Mouse (Mus musculus): ENCODE measurements around the gene Chd1l.
A peak's percentile ranks its signal among the peaks of the same experiment; 100 is the strongest.

Gene Chd1l

DNA sequence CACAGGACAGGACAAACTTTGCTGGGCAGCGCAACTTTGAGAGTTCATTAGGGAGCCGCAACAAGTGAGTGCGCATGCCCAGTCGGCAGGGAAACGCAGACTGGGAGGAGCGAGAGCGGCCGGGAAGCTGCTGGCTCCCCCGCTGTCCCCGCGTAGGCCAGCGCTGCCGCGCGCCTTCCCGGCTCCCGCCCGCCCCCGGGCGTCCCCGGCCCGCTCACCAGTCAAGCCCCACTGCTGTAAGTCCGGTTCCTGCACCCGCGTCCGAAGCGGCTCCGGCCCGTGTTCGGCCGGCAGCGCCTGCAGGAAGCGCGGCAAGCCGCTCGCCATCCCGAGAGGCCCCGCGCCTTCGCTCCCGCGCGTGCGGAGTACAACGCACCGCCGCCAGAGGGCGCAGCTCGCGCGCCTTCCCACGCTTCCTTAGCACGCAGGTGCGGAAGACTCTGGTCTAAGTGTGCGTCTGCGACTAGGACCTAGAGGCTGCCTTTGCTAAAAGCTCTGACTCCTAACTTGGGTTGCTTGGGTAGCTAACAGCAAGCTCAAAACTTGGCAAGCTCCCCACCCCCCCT lies at the start of gene Chd1l:
Gene Chd1l (minus strand): TSS at position 359 of the 566 bp plus-strand sequence.
- peak; percentile 95 for DNase-seq (ENCODE audit: low read depth, low spot score)

DNA sequence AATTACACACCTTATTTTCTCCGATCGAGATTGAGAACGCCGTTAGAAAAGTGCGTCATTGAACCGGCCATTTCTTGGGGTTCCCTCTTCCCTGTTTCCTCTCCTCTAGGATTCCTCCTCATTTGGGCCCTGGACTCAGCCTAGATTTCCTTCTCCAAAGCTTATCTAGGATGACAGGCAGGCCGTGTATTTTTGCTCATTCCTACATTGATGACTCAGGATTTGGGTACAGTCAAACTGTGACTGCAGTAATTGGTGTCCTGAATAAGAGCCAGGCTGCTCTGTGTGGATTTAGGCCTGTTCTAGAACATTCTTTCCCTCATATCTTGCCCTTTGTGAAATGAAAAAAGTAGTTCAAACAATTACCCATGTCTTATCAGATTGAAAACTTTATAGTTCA lies 49.7 kb upstream of the Chd1l start:
- no peak for DNase-seq (ENCODE audit: low read depth, low spot score)

DNA sequence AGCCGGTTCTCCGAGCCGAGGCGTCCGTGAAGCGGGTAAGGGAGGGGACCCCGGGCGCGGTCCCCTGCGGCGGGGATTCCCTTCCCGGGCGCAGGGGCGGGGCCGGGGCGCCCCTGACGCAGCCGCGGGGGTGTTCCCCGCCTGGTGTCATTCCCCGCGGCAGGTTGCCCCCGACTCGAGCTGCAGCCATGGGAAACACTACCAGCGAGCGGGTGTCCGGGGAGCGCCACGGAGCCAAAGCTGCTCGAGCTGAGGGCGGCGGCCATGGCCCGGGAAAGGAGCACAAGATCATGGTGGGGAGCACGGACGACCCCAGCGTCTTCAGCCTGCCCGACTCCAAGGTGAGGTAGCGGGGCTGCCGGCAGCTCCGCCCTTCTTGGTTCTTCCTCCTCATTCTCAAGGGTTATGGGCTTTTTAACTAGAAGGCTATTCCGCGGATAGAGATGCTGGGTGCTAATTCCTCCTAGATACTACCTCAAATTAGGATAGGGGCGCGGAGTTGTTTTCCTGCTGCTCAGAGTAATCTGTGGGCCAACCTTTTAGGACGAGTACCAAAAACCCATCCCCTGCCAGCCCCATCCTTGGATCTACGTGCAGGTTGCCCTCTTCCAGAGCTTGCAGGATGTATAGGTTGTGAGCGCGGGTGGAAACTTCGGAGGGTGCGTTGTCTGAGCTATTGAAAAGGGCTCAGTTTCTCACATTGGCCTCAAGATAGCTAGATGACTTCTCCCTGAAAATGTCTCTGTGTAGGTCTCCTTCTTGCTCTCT lies 48.6 kb upstream of the Chd1l start:
- no peak for DNase-seq (ENCODE audit: low read depth, low spot score)

DNA sequence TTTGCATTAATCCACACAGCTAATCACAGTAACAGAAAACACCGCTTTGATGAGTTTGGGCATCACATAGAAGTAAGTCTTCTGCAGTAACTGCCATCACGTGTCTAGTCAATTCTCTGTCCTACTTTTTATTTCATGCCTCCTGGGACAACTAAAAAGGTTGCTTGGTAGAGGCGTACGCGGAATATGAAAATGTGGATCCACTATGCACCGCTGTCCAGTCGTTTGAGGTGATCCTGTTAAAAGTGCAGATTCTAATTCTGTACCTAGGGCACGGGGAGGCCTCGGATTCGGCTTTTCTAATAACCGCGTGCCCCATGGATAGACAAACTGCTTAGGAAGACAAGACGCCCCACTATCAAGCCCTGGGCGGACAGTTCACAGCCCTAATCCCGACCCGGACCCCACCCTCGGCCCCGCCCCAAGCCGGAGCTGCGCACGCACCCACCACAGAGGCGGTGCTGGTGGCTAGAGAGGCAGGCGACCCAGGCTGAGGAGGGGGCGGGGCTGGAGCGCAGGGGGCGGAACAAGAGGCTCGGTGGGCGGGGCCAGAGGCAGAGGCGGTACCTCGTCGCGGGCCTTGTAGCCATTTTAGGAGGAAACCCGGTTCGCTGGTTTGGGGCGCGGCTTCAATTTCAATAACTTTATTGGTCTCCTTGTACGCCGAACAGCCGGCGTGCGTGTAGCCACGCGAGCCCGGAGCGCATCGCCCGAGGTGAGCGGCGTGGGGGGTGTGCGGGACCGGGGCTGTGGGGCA lies 47.8 kb upstream of the Chd1l start, which contains the start of gene Prkab2:
Gene Prkab2 (plus strand): TSS at position 539 of the 757 bp plus-strand sequence.
- peak; percentile 98 for DNase-seq (ENCODE audit: low read depth, low spot score)

DNA sequence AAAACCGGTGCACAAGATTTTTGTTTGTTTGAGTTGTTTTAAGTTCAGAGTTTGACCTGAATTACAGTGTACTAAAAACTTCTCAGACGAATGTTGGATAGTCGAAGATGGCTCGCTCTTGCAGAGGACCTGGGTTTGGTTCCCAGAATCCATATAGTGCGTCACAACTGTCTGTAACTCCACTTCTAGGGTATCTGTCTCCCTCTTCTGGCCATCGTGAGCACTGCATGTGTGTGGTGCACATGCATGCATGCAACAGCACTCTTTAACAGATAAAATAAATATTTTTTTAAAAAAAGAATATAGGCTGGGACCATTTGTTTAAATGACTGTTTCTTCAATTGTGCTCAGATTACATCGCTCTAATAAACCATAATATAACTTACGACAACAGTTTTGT lies 44.9 kb upstream of the Chd1l start:
- peak; percentile 37 for DNase-seq (ENCODE audit: low read depth, low spot score)

DNA sequence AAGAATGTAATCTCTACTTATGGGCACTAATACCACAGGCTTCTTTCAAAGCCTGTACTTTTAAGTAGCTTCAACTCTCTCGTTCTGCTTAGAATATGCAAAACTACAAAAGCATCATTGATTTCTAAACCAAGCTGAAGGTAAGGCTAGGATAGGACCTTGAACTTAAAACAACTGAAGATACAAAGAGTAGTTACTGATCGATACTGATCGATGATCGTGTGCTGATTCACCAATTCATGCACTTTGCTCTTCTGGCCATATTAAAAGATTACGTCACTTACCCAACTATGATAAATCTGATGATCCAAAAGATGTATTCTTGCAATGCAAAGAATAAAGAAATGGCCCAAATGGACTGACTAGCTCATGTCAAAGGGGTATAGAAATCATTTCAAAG lies 43.8 kb upstream of the Chd1l start:
- DNase-seq (ENCODE audit: low read depth, low spot score) = no peak

DNA sequence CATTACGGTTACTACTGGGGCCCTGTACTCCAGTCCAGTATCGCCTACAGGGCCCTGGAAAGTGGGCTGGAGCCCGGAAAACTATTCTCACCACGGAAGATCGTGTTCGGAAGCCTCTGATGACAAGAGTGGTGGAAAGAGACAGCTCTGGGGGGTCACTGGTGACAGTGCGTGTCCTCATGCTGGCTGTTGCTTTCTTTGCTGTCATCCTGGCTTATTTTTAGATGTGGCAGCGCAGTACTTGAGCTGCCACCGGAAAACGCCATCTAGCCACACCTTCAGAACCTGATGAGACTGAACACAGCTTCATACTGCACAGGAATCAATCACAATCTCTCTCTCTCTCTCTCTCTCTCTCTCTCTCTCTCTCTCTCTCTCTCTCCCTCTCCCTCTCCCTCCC lies 41.6 kb upstream of the Chd1l start:
- DNase-seq (ENCODE audit: low read depth, low spot score) = no peak

DNA sequence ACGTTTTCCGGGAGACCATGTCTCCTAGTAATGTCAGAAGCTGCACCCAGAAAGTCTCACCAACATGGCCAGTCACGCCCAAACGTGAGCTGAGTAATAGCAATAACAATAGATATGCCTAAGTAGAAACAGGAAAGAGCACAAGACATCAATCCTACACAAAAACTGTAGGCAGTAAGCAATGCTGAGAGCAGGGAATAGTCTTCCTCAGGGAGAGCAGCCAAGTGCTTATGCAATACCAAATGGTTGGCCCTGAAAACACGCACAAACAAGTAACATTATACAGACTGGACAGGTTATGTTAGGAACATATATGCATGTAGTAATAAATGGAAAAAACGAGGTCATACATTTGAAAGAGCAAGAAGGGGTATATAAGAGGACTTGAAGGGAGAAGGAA lies 39.5 kb upstream of the Chd1l start:
- DNase-seq (ENCODE audit: low read depth, low spot score) = no peak

DNA sequence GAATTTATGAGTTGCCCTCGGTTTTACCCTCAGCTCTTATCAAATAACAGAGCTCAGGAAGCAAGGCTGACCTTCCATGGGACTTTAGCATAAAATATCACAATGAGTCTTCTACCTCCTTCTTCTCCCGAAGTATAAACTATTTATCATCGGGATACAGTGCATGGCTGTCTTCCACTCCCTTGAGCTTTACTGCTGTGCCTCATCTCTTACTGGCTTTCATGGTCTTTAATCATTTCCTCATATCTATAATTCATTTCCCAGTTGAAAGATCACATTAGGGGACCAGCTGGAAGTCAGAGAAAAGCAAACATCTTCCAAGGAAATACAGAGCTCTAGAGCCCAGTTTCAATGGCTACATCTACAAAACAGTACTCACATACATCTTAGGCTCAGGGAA lies 39.0 kb upstream of the Chd1l start:
- DNase-seq (ENCODE audit: low read depth, low spot score) = no peak

DNA sequence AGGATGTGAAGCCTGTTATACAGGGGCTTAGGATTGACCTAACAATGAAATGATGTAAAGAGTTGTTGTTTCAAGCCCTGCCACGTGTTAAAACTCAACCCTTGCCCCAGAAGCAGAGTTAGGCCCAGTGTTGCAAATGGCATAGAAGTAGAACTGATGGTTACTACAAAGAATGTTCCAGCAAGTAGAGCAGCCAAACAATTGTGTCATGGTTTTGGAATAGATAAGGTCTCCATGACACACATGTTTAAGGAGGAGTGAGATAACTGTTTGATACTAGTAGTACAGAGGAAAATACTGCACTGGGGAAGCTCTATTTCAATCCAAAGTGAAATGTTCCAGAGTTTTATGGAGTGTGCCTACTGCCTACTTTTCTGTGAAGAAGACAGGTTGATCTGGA lies 38.5 kb upstream of the Chd1l start:
- no peak for DNase-seq (ENCODE audit: low read depth, low spot score)

DNA sequence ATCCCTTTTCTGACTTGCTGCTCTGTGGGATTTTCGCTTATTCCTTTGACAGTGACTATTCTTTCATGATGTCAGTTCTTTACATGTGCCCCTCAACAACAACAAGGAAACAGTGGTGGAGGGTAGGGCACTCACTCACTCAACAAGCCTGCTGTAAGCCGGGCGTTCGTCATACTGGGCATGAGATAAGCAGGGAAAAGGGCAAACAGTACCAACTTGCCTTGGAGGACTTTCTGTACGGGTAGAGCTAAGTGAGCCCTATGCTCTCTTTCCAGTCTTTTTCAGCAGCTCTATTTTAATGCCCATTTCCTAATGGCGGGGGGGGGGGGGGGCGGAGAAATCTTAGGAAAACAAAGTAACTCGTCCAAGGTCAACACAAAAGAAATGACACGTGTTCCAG lies 32.0 kb upstream of the Chd1l start:
- DNase-seq (ENCODE audit: low read depth, low spot score) = no peak

DNA sequence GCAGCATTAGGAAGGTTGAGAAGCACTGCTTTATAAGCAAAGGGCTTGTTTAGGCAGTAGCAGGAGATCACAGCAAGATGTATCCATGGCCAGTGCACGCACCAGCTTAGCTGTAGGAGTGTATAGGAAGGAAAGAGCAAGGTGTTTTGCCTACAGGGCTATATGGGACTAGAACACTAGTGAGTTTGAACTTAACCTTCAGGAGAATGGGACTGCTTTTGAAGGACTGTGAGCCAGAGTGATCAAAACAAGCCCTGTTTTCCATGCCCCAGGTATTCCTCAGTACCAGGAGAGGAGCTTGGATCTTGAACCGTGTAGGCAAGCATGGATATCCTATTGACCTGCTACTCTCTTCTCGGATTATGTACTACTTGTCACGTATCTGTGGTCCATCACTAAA lies 31.4 kb upstream of the Chd1l start:
- DNase-seq (ENCODE audit: low read depth, low spot score) = no peak

DNA sequence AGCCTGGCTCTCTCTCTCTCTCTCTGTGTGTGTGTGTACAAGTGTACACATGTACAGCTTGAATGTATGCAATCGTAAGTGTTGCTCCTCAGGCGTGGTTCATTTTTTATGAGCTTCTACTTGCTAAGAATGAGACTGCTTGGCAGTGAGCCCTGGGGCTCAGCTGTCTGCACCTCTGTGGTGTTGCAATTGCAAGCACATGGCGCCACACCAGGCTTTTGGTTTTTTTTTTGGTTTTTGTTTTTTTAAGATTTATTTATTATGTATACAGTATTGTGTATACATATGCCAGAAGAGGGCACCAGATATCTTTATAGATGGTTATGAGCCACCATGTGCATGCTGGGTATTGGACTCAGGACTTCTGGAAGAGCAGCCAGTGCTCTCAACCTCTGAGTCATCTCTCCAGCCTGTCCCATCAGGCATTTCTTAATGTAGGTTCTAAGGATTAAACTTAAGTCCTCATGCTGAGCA lies 24.3 kb upstream of the Chd1l start:
- DNase-seq (ENCODE audit: low read depth, low spot score) = no peak

DNA sequence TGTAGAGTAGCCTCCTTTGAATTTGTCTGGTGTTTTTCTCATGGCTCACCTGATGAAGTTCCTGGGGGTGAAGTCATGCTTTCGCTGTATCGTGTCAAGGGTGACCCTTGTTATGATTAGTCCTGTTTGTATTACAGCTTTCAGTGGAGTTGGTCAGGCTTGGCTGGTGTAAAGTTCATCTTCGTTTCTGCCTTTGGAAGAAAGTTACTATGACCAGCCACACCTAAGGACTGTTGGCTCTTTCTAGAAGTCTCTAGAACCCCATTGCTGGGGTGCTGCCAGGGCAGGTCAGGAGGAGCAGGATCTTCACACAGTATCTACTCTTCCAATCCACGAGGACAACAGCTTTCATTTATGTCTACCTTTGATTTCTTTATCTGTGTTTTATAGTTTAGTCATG lies 23.5 kb upstream of the Chd1l start:
- no peak for DNase-seq (ENCODE audit: low read depth, low spot score)

DNA sequence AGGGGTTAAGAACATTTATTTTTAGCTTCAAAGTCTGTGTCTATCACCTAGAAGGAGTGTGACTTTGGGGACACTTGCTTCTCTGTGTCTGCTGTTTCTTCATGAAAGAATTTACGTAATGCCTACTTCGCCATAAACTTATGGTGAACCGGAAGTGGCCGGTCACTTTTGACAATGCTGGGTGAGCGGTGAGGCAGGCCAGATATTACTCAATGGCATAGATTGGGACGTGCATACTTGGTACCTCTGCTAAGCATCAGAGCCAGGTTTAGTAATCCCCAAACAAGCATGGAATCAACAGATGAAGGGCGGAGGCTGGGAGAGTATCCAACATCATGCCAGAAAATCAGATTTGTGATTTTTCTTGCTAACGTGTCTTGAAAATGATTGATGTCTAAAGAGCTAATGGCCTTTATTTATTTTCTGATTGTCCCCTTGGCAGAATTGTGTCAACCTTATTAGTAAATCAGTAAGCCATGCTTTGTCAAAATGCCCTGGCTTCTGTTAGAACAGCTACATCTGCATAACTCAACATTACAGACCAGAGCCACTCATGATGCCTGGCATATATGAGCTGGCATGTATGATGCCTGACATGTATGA lies 21.4 kb upstream of the Chd1l start:
- DNase-seq (ENCODE audit: low read depth, low spot score) = no peak

DNA sequence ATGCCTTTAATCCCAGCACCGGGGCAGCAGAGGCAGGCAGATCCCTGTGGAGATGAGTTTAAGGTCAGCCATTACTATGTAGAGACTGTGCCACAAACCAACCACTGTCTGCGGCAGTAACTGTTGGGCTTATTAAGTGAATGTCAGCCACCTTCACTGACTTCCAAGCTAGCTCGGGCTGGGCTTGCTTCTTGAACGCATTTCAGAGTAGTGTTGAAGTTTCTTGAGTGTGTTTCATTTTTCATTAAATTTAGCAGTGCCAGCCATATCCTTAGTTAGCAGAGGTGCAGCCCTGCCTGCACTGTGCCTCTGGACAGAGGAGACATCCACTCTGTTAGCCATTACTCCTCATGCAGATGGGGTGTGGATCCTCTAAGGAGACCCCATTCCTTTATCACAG lies 20.7 kb upstream of the Chd1l start:
- no peak for DNase-seq (ENCODE audit: low read depth, low spot score)

DNA sequence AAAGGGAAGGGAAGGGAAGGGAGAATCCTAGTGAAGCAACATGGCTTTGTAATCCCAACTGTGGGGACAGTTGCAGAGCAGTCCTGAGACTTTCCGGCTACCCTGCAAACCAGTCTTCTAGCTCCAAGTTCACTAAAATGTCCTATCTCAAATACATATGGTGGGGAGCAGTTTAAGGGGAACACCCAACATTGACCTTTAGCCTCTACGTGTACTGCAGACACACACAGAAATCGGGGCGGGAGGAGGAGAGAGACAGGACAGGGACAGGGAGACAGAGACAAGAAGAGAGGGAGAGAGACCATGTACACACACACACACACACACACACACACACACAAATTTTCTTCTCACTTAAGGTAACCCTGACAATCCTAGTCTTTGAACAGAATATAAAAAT lies 19.9 kb upstream of the Chd1l start:
- no peak for DNase-seq (ENCODE audit: low read depth, low spot score)

DNA sequence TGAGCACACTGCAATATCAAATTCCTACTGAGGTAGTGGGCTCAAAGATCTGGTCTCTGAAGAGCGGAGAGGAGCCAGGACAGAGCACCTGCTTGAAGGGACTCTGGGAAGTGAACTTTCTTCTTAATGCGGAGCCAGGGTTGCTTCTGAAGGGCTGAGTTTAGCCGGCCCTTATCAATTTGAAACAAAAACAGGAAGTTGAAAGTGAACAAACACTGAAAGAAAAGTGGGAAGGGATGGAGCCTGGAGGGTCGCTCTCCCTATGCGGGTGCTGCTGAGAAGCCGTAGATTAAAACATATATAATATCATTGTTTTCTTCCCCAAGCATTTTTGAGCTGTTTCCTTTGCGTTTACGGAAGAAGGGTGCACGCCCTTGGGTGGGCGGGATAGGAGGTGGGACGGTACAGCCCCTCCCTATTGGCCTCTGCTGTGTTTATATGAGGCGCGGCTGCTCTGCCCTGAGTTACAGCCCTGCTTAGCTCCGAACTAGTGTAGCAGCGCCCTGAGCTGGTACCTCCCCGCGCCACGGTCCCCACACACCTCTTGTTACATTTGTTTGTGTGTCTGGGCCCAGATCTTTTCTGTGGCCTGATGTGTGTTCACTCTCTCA lies 18.5 kb upstream of the Chd1l start, which contains the start of gene Fmo5:
Gene Fmo5 (plus strand): TSS at position 414 of the 611 bp plus-strand sequence.
- peak; percentile 81 for DNase-seq (ENCODE audit: low read depth, low spot score)

DNA sequence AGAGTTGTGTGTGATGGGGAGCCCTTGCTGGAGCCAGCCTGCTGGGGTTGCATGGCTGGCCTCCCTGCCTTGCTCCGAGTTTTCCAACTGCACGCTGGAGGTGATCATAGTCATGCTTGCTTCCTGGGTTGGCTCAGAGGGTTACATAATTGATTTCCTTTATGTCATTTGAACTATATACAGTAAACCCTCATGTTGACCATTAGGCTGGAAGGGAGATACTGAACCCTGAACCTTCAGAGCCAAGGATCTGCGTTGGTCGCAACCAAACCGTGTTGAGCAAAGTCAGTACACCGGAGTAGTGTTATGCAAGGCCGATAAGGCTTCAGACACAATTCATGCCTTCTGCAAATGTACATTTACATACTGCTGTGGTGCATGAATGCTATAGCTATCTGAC lies 17.9 kb upstream of the Chd1l start:
- DNase-seq (ENCODE audit: low read depth, low spot score) = no peak

DNA sequence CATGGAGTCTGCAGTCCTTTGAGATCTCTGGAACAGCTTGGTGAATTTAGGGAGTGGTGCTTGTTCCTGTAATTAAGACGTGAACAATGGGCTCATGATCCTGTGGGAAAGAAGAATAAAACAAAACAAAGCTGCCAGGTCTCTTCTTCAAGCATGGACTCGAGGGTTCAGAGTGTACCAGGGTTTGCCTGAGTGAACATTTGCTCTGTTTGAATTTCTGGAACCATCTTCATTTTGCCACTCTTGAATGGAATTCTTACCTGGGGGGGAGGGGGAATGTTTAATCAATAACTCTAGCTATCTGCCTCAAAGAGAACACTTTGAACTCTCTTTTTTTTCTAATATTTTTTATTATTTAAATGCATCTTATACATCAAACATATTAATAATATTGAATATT lies 14.6 kb upstream of the Chd1l start:
- no peak for DNase-seq (ENCODE audit: low read depth, low spot score)

DNA sequence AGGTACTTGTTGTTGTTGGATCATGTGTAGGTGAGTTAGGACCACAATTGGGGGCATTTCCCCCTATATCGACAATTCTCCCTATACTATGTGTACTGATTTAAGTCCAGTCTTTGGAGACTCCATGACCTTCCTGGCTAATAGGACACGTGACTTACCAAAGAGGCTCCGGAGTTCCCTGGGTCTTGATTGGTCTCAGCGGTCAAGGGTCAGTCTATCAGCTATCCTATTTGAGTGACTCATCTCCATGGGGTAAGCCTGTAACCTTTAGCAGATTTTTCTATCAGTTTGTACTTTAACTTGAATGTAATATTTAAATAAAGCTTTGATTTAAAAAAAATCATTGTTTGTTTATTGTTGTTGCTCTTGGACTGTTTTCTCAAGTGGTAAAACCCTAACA lies 10.7 kb upstream of the Chd1l start:
- no peak for DNase-seq (ENCODE audit: low read depth, low spot score)

DNA sequence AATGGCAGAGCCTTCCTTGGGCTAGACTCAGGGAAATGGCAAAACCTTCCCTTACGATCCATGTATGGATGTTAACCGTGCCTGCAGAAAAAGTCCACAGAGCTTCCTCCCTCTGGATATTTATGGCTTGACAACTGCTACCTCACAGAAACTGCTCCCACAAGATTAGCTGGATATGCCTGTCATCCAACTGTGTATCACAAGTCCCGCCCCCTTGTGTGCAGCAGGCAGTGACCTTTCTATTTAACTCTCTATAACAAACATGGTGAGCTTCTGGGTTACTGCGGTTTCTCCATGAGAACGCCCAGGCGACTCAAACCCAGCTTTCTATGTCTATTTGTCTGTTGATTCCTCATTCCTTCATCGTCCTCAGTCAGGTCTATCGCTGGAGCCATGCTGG lies 7.9 kb upstream of the Chd1l start:
- no peak for DNase-seq (ENCODE audit: low read depth, low spot score)
